Mouse (Mus musculus) forebrain, embryonic 12.5 days (tissue): Measurements from ENCODE around the gene Acd. TPM values are rescaled to one million over a fixed set of nuclear protein-coding genes. Genes with fewer than 3 reads are reported as not detected.

Experiments used
- ATAC-seq: fragments of 200-750 bp; cut with Nextera tagmentation; 2 replicates; pipeline ENCODE4 v1.8.0; 2017; ENCODE audit warnings: moderate TSS enrichment; ENCODE audit not compliant: low FRiP score
- H3K27ac ChIP-seq: fragments of 300-500 bp; sonication (generic); 2 replicates; pipeline ENCODE4 v1.5.1; 2016; ENCODE audit warnings: mild to moderate bottlenecking
- H3K27me3 ChIP-seq: fragments of 300-500 bp; sonication (generic); 2 replicates; pipeline ENCODE4 v1.6.1; 2016; ENCODE audit warnings: mild to moderate bottlenecking
- H3K36me3 ChIP-seq: fragments of 300-500 bp; sonication (generic); replicated peaks from 2 replicates; pipeline ENCODE4 v1.6.1; 2016; ENCODE audit warnings: mild to moderate bottlenecking
- H3K4me1 ChIP-seq: fragments of 300-500 bp; sonication (generic); 2 replicates; pipeline ENCODE4 v1.6.1; 2016
- H3K4me2 ChIP-seq: fragments of 300-500 bp; sonication (generic); 2 replicates; pipeline ENCODE4 v1.6.1; 2016; ENCODE audit warnings: mild to moderate bottlenecking, moderate library complexity
- H3K4me3 ChIP-seq: fragments of 300-500 bp; sonication (generic); replicated peaks from 2 replicates; pipeline ENCODE4 v1.5.1; 2016; ENCODE audit warnings: mild to moderate bottlenecking
- H3K9ac ChIP-seq: fragments of 300-500 bp; sonication (generic); 2 replicates; pipeline ENCODE4 v1.6.1; 2016; ENCODE audit warnings: mild to moderate bottlenecking
- H3K9me3 ChIP-seq: fragments of 300-500 bp; sonication (generic); 2 replicates; pipeline ENCODE4 v1.6.1; 2016
- WGBS: fragments of 180-500 bp; shearing (Covaris S2); methylation state at CpG from one replicate; pipeline ENCODE4 v1.1.7; 2016; 5-methylcytosine and 5-hydroxymethylcytosine counted together
- polyA plus RNA-seq: library from polyadenylated mRNA; unstranded; fragments of >200 nt; fragmentation: Nextera tagmentation; extraction: Ambion mirVana; gene quantifications from 2 replicates; pipeline ENCODE4 v1.2.1, GENCODE M21; 2016

Gene Acd
- polyA plus RNA-seq, 1 experiment from 2014 or later = 83.0 TPM

GRCm38 (mm10) chr8:105712286-105712685, 11.4 kb upstream of the Acd start:
- H3K27me3 ChIP-seq = no peaks in the 10 kb centered on the region
- H3K27ac ChIP-seq = no peak overlapping the region
- no peak overlapping the region for H3K4me2 ChIP-seq
- peaks cover 9% of the 10 kb centered on the region for H3K4me1 ChIP-seq
- H3K4me3 ChIP-seq = no peak overlapping the region
- no peaks in the 10 kb centered on the region for H3K9me3 ChIP-seq
- no peak overlapping the region for H3K9ac ChIP-seq
- ATAC-seq = no peak
- 88% methylated on average over 3 of the region's 3 CpGs for WGBS
- H3K36me3 ChIP-seq = peaks cover 19% of the 10 kb centered on the region

- Histone ChIP-seq H3K4me2 (no peak overlapping the region), H3K9ac (no peak overlapping the region), H3K27ac (no peak overlapping the region), H3K36me3 (peaks cover 3% of the 10 kb centered on the region), H3K4me1 (peaks cover 22% of the 10 kb centered on the region), H3K27me3 (no peaks in the 10 kb centered on the region), H3K4me3 (no peak overlapping the region), H3K9me3 (no peaks in the 10 kb centered on the region)
- no peak for ATAC-seq
- 76% methylated on average over 14 of the region's 14 CpGs for WGBS
Measured at GRCm38 (mm10) chr8:105709317-105709716, 8.4 kb upstream of the Acd start.

GRCm38 (mm10) chr8:105708675-105709074, 7.8 kb upstream of the Acd start:
- 96% methylated on average over 8 of the region's 8 CpGs for WGBS
- Histone ChIP-seq H3K4me2 (no peak overlapping the region), H3K4me3 (peak overlapping the region; percentile 68; the same call in 1 of the 2 replicates), H3K27ac (no peak overlapping the region), H3K27me3 (no peaks in the 10 kb centered on the region), H3K9me3 (no peaks in the 10 kb centered on the region), H3K4me1 (peaks cover 22% of the 10 kb centered on the region), H3K36me3 (peaks cover 9% of the 10 kb centered on the region), H3K9ac (no peak overlapping the region)
- ATAC-seq = no peak

- Histone ChIP-seq H3K9me3 (no peaks in the 10 kb centered on the region), H3K4me2 (peak within 1 kb of the TSS; percentile 82), H3K4me1 (peaks cover 22% of the 10 kb centered on the region), H3K27ac (peak within 1 kb of the TSS; percentile 38; the same call in 1 of the 2 replicates), H3K9ac (peak within 1 kb of the TSS; percentile 80), H3K27me3 (no peaks in the 10 kb centered on the region), H3K4me3 (peak within 1 kb of the TSS; percentile 68), H3K36me3 (peaks cover 18% of the 10 kb centered on the region)
- ATAC-seq = peak; percentile 90
- WGBS = under 1% methylated on average over 55 of the region's 55 CpGs
Measured at GRCm38 (mm10) chr8:105707498-105708403, 6.8 kb upstream of the Acd start, which contains the start of the genes 4933405L10Rik and Enkd1. Gene 4933405L10Rik (plus strand): TSS chr8:105707655. Gene Enkd1 (minus strand): TSS chr8:105708210.

- Histone ChIP-seq H3K36me3 (peaks cover 22% of the 10 kb centered on the region), H3K4me1 (peaks cover 32% of the 10 kb centered on the region), H3K9me3 (no peaks in the 10 kb centered on the region), H3K9ac (peak overlapping the region; percentile 80; the same call in 1 of the 2 replicates), H3K4me3 (peak overlapping the region; percentile 68), H3K4me2 (peak overlapping the region; percentile 82), H3K27me3 (no peaks in the 10 kb centered on the region), H3K27ac (no peak overlapping the region)
- 80% methylated on average over 12 of the region's 12 CpGs for WGBS
- no peak for ATAC-seq
Measured at GRCm38 (mm10) chr8:105706426-105706825, 5.5 kb upstream of the Acd start.

- H3K4me1 ChIP-seq = peaks cover 39% of the 10 kb centered on the region
- ATAC-seq = no peak
- WGBS = 90% methylated on average over 6 of the region's 6 CpGs
Measured at GRCm38 (mm10) chr8:105704955-105705354, 4.1 kb upstream of the Acd start.

GRCm38 (mm10) chr8:105704146-105704812, 3.4 kb upstream of the Acd start:
- H3K27ac ChIP-seq = no peak overlapping the region

More at GRCm38 (mm10) chr8:105704955-105705354, 4.1 kb upstream of the Acd start:
- no peak overlapping the region for H3K9ac ChIP-seq
- H3K9me3 ChIP-seq = no peaks in the 10 kb centered on the region
- H3K27ac ChIP-seq = no peak overlapping the region
- H3K4me3 ChIP-seq = no peak overlapping the region
- no peaks in the 10 kb centered on the region for H3K27me3 ChIP-seq
- peaks cover 22% of the 10 kb centered on the region for H3K36me3 ChIP-seq
- no peak overlapping the region for H3K4me2 ChIP-seq

GRCm38 (mm10) chr8:105702731-105703415, 2.0 kb upstream of the Acd start:
- Histone ChIP-seq H3K27me3 (no peaks in the 10 kb centered on the region), H3K36me3 (peaks cover 32% of the 10 kb centered on the region), H3K4me1 (peaks cover 41% of the 10 kb centered on the region), H3K9me3 (no peaks in the 10 kb centered on the region), H3K4me3 (0 out of 2 replicates have a peak overlapping the region, but pooled peaks have one; percentile 66), H3K4me2 (0 out of 2 replicates have a peak overlapping the region, but pooled peaks have one; percentile 95), H3K9ac (no peak overlapping the region), H3K27ac (no peak overlapping the region)
- ATAC-seq = no peak
- WGBS = 93% methylated on average over 24 of the region's 24 CpGs

More at GRCm38 (mm10) chr8:105704146-105704812, 3.4 kb upstream of the Acd start:
- Histone ChIP-seq H3K36me3 (peaks cover 22% of the 10 kb centered on the region), H3K4me1 (peaks cover 45% of the 10 kb centered on the region), H3K4me2 (no peak overlapping the region), H3K9me3 (no peaks in the 10 kb centered on the region), H3K27me3 (no peaks in the 10 kb centered on the region), H3K9ac (no peak overlapping the region), H3K4me3 (no peak overlapping the region)
- ATAC-seq = no peak
- WGBS = 93% methylated on average over 34 of the region's 34 CpGs

GRCm38 (mm10) chr8:105702001-105702401, 1.1 kb upstream of the Acd start:
- H3K9me3 ChIP-seq = no peaks in the 10 kb centered on the region
- H3K27ac ChIP-seq = peak overlapping the region; percentile 90
- H3K9ac ChIP-seq = peak overlapping the region; percentile 70
- 32% methylated on average over 18 of the region's 18 CpGs for WGBS
- H3K27me3 ChIP-seq = no peaks in the 10 kb centered on the region
- peak overlapping the region; percentile 66 for H3K4me3 ChIP-seq
- peaks cover 41% of the 10 kb centered on the region for H3K36me3 ChIP-seq
- peak; percentile 22 for ATAC-seq
- H3K4me1 ChIP-seq = peaks cover 34% of the 10 kb centered on the region
- peak overlapping the region; percentile 95 for H3K4me2 ChIP-seq

GRCm38 (mm10) chr8:105700566-105700965, 336 bp downstream of the Acd start:
- peak; percentile 63 for ATAC-seq
- Histone ChIP-seq H3K9ac (peak overlapping the region; percentile 70), H3K27ac (peak overlapping the region; percentile 90), H3K36me3 (peaks cover 49% of the 10 kb centered on the region), H3K9me3 (no peaks in the 10 kb centered on the region), H3K4me2 (peak overlapping the region; percentile 95), H3K27me3 (peaks cover under 1% of the 10 kb centered on the region; the same call in 1 of the 2 replicates), H3K4me1 (peaks cover 24% of the 10 kb centered on the region), H3K4me3 (peak overlapping the region; percentile 66)
- under 1% methylated on average over 21 of the region's 21 CpGs for WGBS

GRCm38 (mm10) chr8:105699488-105700215, 1.2 kb downstream of the Acd start:
- no peak for ATAC-seq
- H3K4me2 ChIP-seq = peak overlapping the region; percentile 95
- WGBS = 88% methylated on average over 11 of the region's 11 CpGs
- peak overlapping the region; percentile 70 for H3K9ac ChIP-seq
- H3K27ac ChIP-seq = no peak overlapping the region
- H3K4me1 ChIP-seq = peaks cover 32% of the 10 kb centered on the region
- H3K4me3 ChIP-seq = peak overlapping the region; percentile 66
- H3K36me3 ChIP-seq = peaks cover 49% of the 10 kb centered on the region
- no peaks in the 10 kb centered on the region for H3K9me3 ChIP-seq
- H3K27me3 ChIP-seq = peaks cover 9% of the 10 kb centered on the region
